Mouse (Mus musculus) intestine, embryonic 14.5 days (tissue): ENCODE data around the gene Arid1b. TPM values are rescaled to one million over a fixed set of nuclear protein-coding genes. Genes with fewer than 3 reads are reported as not detected.

Source experiments
- ATAC-seq: fragments of 200-750 bp; cut with Nextera tagmentation; replicated peaks from 2 replicates; pipeline ENCODE4 v1.8.0; 2017; ENCODE audit warnings: low read depth, moderate number of reproducible peaks, moderate TSS enrichment, moderate library complexity; ENCODE audit not compliant: low FRiP score, low TSS enrichment
- DNase-seq: peaks from one replicate; pipeline ENCODE4 v3.0.0-alpha.2; 2018; ENCODE audit warnings: low spot score
- H3K27ac ChIP-seq: fragments of 300-500 bp; sonication (generic); 2 replicates; pipeline ENCODE4 v1.5.1; 2014; ENCODE audit warnings: low read depth, mild to moderate bottlenecking, control low read depth
- H3K27me3 ChIP-seq: fragments of 300-500 bp; sonication (generic); replicated peaks from 2 replicates; pipeline ENCODE4 v1.6.1; 2014; ENCODE audit warnings: low read length, control low read depth; ENCODE audit not compliant: control insufficient read depth, insufficient read depth
- H3K36me3 ChIP-seq: fragments of 300-500 bp; sonication (generic); 2 replicates; pipeline ENCODE4 v1.6.1; 2014; ENCODE audit warnings: low read length, control low read depth; ENCODE audit not compliant: control insufficient read depth, insufficient read depth
- H3K4me1 ChIP-seq: fragments of 300-500 bp; sonication (generic); replicated peaks from 2 replicates; pipeline ENCODE4 v1.6.1; 2014; ENCODE audit warnings: low read length, control low read depth, mixed read lengths; ENCODE audit not compliant: control insufficient read depth, insufficient read depth
- H3K4me2 ChIP-seq: fragments of 300-500 bp; sonication (generic); 2 replicates; pipeline ENCODE4 v1.6.1; 2014; ENCODE audit warnings: low read length
- H3K4me3 ChIP-seq: fragments of 300-500 bp; sonication (generic); 2 replicates; pipeline ENCODE4 v1.5.1; 2014; ENCODE audit warnings: low read depth, low read length, control low read depth, mixed read lengths
- H3K9ac ChIP-seq: fragments of 300-500 bp; sonication (generic); 2 replicates; pipeline ENCODE4 v1.6.1; 2014; ENCODE audit warnings: mild to moderate bottlenecking, low read length
- H3K9me3 ChIP-seq: fragments of 300-500 bp; sonication (generic); 2 replicates; pipeline ENCODE4 v1.6.1; 2016; ENCODE audit warnings: low read length, control low read depth; ENCODE audit not compliant: control insufficient read depth
- WGBS: fragments of 180-500 bp; shearing (Covaris S2); extraction: QIAGEN DNeasy Blood & Tissue Kit; methylation state at CpG from one replicate; pipeline ENCODE4 v1.1.7; 2014; 5-methylcytosine and 5-hydroxymethylcytosine counted together
- polyA plus RNA-seq: library from polyadenylated mRNA; unstranded; fragments of >200 nt; fragmentation: Nextera tagmentation; extraction: Ambion mirVana; gene quantifications from 2 replicates; pipeline ENCODE4 v1.2.1, GENCODE M21; 2014

Arid1b gene
- polyA plus RNA-seq, 1 experiment from 2014 or later = 16.4 TPM

DNA sequence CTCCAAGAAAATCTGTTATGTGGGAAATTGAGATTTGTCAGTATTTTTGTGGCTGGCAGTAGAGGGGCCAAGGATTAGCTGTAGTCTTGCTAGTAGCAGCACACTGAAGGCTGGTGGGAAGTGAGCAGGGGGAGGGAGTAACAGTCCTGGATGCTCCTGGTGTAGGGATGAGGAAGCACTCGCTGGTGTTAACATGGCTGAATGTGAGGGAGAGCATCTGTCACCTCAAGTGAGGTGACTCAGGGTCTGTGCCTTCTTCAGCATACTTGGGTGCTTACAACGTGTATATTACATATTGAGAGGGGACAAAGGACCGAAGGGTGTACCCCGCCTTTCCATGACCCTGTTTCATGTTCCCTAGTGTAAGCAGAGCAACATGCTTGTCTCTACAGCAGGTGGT, 170.7 kb downstream of the Arid1b start:
- DNase-seq = no peak
- no peaks in the 10 kb centered on the region for H3K36me3 ChIP-seq
- H3K9me3 ChIP-seq = no peaks in the 10 kb centered on the region
- WGBS = 86% methylated on average over 4 of the region's 4 CpGs
- peaks cover 4% of the 10 kb centered on the region; the same call in 1 of the 2 replicates for H3K4me1 ChIP-seq
- no peak overlapping the region for H3K4me3 ChIP-seq
- H3K4me2 ChIP-seq = no peak overlapping the region
- no peak for ATAC-seq
- H3K27me3 ChIP-seq = no peaks in the 10 kb centered on the region
- no peak overlapping the region for H3K27ac ChIP-seq
- no peak overlapping the region for H3K9ac ChIP-seq

- no peaks in the 10 kb centered on the region for H3K27me3 ChIP-seq
- H3K4me3 ChIP-seq = no peak overlapping the region
- no peak for DNase-seq
- H3K9ac ChIP-seq = no peak overlapping the region
- H3K36me3 ChIP-seq = no peaks in the 10 kb centered on the region
- H3K4me1 ChIP-seq = peaks cover 4% of the 10 kb centered on the region; the same call in 1 of the 2 replicates
- no peaks in the 10 kb centered on the region for H3K9me3 ChIP-seq
- 76% methylated on average over 15 of the region's 15 CpGs for WGBS
- no peak overlapping the region for H3K4me2 ChIP-seq
- H3K27ac ChIP-seq = no peak overlapping the region
- ATAC-seq = no peak
These were observed 171.2 kb downstream of the Arid1b start for GRCm38 (mm10) chr17:5165201-5165825.

- Histone ChIP-seq H3K4me2 (no peak overlapping the region), H3K27me3 (no peaks in the 10 kb centered on the region), H3K36me3 (no peaks in the 10 kb centered on the region), H3K9ac (no peak overlapping the region), H3K4me3 (no peak overlapping the region), H3K27ac (no peak overlapping the region), H3K9me3 (no peaks in the 10 kb centered on the region), H3K4me1 (peaks cover 4% of the 10 kb centered on the region; the same call in 1 of the 2 replicates)
- DNase-seq (no peak), ATAC-seq (no peak)
- WGBS = 88% methylated on average over 4 of the region's 4 CpGs
These were observed 172.0 kb downstream of the Arid1b start for GRCm38 (mm10) chr17:5166175-5166574.

- ATAC-seq (no peak), DNase-seq (no peak)
- Histone ChIP-seq H3K4me1 (no peaks in the 10 kb centered on the region; the same call in 1 of the 2 replicates), H3K9ac (no peak overlapping the region), H3K27ac (no peak overlapping the region), H3K27me3 (no peaks in the 10 kb centered on the region), H3K9me3 (no peaks in the 10 kb centered on the region), H3K4me2 (no peak overlapping the region), H3K36me3 (no peaks in the 10 kb centered on the region), H3K4me3 (no peak overlapping the region)
- WGBS = 82% methylated on average over 7 of the region's 7 CpGs
These were observed 173.9 kb downstream of the Arid1b start for GRCm38 (mm10) chr17:5168046-5168445.

- 85% methylated on average over 7 of the region's 7 CpGs for WGBS
- Histone ChIP-seq H3K36me3 (no peaks in the 10 kb centered on the region), H3K4me3 (no peak overlapping the region), H3K4me1 (no peaks in the 10 kb centered on the region; the same call in 1 of the 2 replicates), H3K27me3 (no peaks in the 10 kb centered on the region), H3K4me2 (no peak overlapping the region), H3K9me3 (no peaks in the 10 kb centered on the region), H3K9ac (no peak overlapping the region), H3K27ac (no peak overlapping the region)
- ATAC-seq = no peak
- no peak for DNase-seq
These were observed 174.5 kb downstream of the Arid1b start for GRCm38 (mm10) chr17:5168640-5169039.

GRCm38 (mm10) chr17:5170321-5170720, 176.2 kb downstream of the Arid1b start:
- DNase-seq = no peak
- 92% methylated on average over 12 of the region's 12 CpGs for WGBS

DNA sequence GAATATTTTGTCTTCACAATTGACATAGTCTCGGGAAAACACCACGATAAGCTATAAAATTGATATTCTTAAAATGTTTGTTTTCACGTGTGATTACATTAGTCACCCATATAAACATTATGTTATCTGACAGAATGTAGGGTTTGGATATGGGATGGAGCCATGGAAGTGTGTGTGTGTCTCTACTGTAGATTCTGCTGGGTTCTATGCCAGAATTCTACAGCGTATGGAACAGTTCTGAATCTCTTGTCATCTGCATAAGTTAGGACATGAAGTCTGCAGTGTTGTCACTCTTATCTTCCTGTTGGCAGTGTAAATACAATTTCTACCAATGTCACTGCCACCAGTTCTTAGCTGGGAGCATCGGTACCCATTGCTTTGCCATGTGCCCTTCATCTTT, 177.3 kb downstream of the Arid1b start:
- H3K9me3 ChIP-seq = no peaks in the 10 kb centered on the region

More at GRCm38 (mm10) chr17:5170321-5170720, 176.2 kb downstream of the Arid1b start:
- Histone ChIP-seq H3K27ac (no peak overlapping the region), H3K9ac (no peak overlapping the region), H3K4me1 (no peaks in the 10 kb centered on the region; the same call in 1 of the 2 replicates), H3K9me3 (no peaks in the 10 kb centered on the region), H3K4me3 (no peak overlapping the region), H3K27me3 (no peaks in the 10 kb centered on the region), H3K4me2 (no peak overlapping the region), H3K36me3 (no peaks in the 10 kb centered on the region)
- no peak for ATAC-seq

DNA sequence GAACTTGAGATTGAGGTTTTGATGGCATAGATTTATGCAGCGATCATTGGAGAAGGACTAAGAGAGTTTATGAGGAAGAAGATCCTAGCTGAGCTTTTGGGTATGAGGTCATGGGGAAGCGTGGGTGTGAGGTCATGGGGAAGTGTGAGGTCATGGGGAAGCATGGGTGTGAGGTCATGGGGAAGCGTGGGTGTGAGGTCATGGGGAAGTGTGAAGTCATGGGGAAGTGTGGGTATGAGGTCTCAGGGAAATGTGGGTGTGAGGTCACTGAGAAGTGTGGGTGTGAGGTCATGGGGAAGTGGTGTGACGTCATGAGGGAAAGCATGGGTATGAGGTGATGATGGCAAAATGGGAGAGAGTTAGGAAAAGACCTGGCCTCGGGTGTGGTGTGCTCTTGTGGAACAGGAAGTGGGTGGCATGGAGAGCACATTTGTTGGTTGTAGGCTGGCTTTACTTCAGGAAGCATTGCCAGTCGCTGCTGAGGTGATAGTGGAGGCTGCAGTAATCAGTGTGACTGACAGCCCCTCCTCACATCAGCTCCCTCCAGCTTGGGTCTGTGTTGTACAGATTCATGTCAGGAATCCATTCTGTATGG, 180.4 kb downstream of the Arid1b start:
- no peaks in the 10 kb centered on the region for H3K9me3 ChIP-seq
- no peaks in the 10 kb centered on the region for H3K36me3 ChIP-seq
- DNase-seq = no peak
- no peak; the same call in 1 of the 2 replicates for ATAC-seq
- no peak overlapping the region for H3K27ac ChIP-seq
- H3K4me2 ChIP-seq = no peak overlapping the region
- 80% methylated on average over 6 of the region's 6 CpGs for WGBS
- H3K27me3 ChIP-seq = no peaks in the 10 kb centered on the region
- no peak overlapping the region for H3K4me3 ChIP-seq
- H3K4me1 ChIP-seq = peaks cover 21% of the 10 kb centered on the region
- H3K9ac ChIP-seq = no peak overlapping the region

More for the DNA sequence above, 177.3 kb downstream of the Arid1b start:
- ATAC-seq = no peak
- Histone ChIP-seq H3K9ac (no peak overlapping the region), H3K4me1 (no peaks in the 10 kb centered on the region; the same call in 1 of the 2 replicates), H3K27me3 (no peaks in the 10 kb centered on the region), H3K36me3 (no peaks in the 10 kb centered on the region), H3K4me3 (no peak overlapping the region), H3K4me2 (no peak overlapping the region), H3K27ac (no peak overlapping the region)
- no peak for DNase-seq
- 84% methylated on average over 5 of the region's 5 CpGs for WGBS

- H3K27ac ChIP-seq = no peak overlapping the region
- no peaks in the 10 kb centered on the region for H3K36me3 ChIP-seq
- no peak overlapping the region for H3K9ac ChIP-seq
- no peaks in the 10 kb centered on the region for H3K27me3 ChIP-seq
- peaks cover 26% of the 10 kb centered on the region for H3K4me1 ChIP-seq
- ATAC-seq (no peak), DNase-seq (no peak)
- WGBS = 85% methylated on average over 8 of the region's 8 CpGs
- H3K9me3 ChIP-seq = no peaks in the 10 kb centered on the region
- H3K4me3 ChIP-seq = no peak overlapping the region
- H3K4me2 ChIP-seq = no peak overlapping the region
These were observed 181.4 kb downstream of the Arid1b start for GRCm38 (mm10) chr17:5175535-5175934.
